ENCODE assay signal across 12 mouse cellular contexts in the genomic region with DNA sequence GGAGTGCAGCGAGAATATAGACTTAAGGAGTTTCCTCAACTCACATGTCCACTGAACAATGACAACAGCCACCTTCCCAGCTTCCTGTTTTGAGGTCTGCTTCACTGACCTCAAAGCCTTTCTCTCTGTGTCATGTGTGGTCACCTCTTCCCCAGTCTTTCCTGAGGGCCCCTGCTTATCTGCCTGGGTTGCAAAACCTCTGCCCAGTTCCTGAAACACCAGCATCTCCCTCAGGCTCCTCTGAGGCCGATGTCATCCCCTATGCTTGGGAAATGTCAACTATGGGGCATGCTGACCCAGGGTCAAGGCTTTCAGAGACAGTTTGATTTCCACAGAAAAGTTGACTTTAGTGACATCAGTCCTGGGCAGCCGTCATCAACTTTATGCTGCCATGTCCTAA. TPM values are rescaled to one million over a fixed set of nuclear protein-coding genes. Genes with fewer than 3 reads are reported as not detected.
DNase-seq lines count a peak whose midpoint lies in the region; ATAC-seq and TF ChIP-seq lines count a peak whose summit lies in the region.
"Had no signal": no experiment of that assay in that cellular context is flagged by ENCODE, and none has a peak within 500 bp of the region (broad histone marks: within the 10 kb centered on the region; RNA-seq: fewer than 3 reads in every experiment).

No protein-coding gene starts in this region.

- no peak for ATAC-seq in heart, postnatal 0 days (ENCODE audit: insufficient read depth, low read depth)
- peak; percentile 59 for ATAC-seq in liver, embryonic 13.5 days (ENCODE audit: low read depth)
- ATAC-seq: forebrain, embryonic 15.5 days had no signal

- peak overlapping the region; percentile 4; the same call in 1 of the 2 replicates for H3K27ac ChIP-seq in heart, postnatal 0 days (ENCODE audit: low read depth)
- H3K27ac ChIP-seq in bone marrow, adult 2 months (ENCODE audit: control insufficient read depth, insufficient read depth, low read depth, low read length, poor library complexity) = peak overlapping the region; percentile 76
- peak overlapping the region; percentile 69 for H3K27ac ChIP-seq in liver, embryonic 13.5 days
- H3K27ac ChIP-seq: embryonic facial prominence, embryonic 13.5 days; forebrain, embryonic 15.5 days; heart, adult 2 months; limb, embryonic 13.5 days had no signal

- H3K4me2 ChIP-seq in heart, postnatal 0 days (ENCODE audit: low read depth, low read length) = no peak overlapping the region
- peak overlapping the region; percentile 28; the same call in 1 of the 2 replicates for H3K4me2 ChIP-seq in liver, embryonic 13.5 days
- H3K4me2 ChIP-seq: embryonic facial prominence, embryonic 13.5 days; forebrain, embryonic 15.5 days; limb, embryonic 13.5 days had no signal

- 31% methylated on average over 3 of the region's 3 CpGs for WGBS in heart, postnatal 0 days
- 1% methylated on average over 3 of the region's 3 CpGs for WGBS in bone marrow, adult 2 months
- under 1% methylated on average over 3 of the region's 3 CpGs for WGBS in liver, embryonic 13.5 days (ENCODE audit: insufficient replicate concordance)

- intact Hi-C loops in heart, postnatal 36 days (cut with DNase I) = no loop called here

- no peak for TF ChIP-seq EP300 in heart, postnatal 0 days (IDR thresholded peaks at IDR 0.05; ENCODE audit: low read depth)

- H3K9ac ChIP-seq in heart, postnatal 0 days (replicated peaks; ENCODE audit: low read depth, low read length) = no peak overlapping the region
- no peak overlapping the region for H3K9ac ChIP-seq in liver, embryonic 13.5 days
- H3K9ac ChIP-seq: embryonic facial prominence, embryonic 13.5 days; forebrain, embryonic 15.5 days; limb, embryonic 13.5 days had no signal

- H3K4me3 ChIP-seq in heart, postnatal 0 days (ENCODE audit: low read depth, low read length) = no peak overlapping the region
- no peak overlapping the region for H3K4me3 ChIP-seq in bone marrow, adult 2 months (replicated peaks; ENCODE audit: control insufficient read depth, low read depth, low read length)
- no peak overlapping the region for H3K4me3 ChIP-seq in liver, embryonic 13.5 days (replicated peaks)
- H3K4me3 ChIP-seq: embryonic facial prominence, embryonic 13.5 days; forebrain, embryonic 15.5 days; heart, adult 2 months; limb, embryonic 13.5 days had no signal

- TF ChIP-seq CTCF in heart, postnatal 0 days (IDR thresholded peaks at IDR 0.05; ENCODE audit: low read depth) = no peak
- no peak for TF ChIP-seq CTCF in bone marrow, adult 2 months (IDR thresholded peaks at IDR 0.05; ENCODE audit: control insufficient read depth, insufficient read depth, low read length)

- DNase-seq in heart, postnatal 0 days (ENCODE audit: low spot score) = peak; percentile 36
- no peak for DNase-seq in heart, postnatal 36 days
- no peak for DNase-seq in liver, embryonic 13.5 days
- DNase-seq in natural killer cell, adult 2 months (ENCODE audit: low spot score in 2 of 2) = peak; percentile 37 to 45
- DNase-seq in right cerebral cortex, postnatal 36 days (ENCODE audit: low spot score in 2 of 2) = no peak
- no peak for DNase-seq in cerebellum, adult 18-20 months
- DNase-seq in frontal cortex, adult 2 months (ENCODE audit: extremely low spot score in 1 of 2, low spot score in 1 of 2) = no peak
- DNase-seq: heart, adult 2 months had no signal

- H3K9me3 ChIP-seq in heart, postnatal 0 days (replicated peaks; ENCODE audit: control insufficient read depth, low read length) = no peaks in the 10 kb centered on the region
- no peaks in the 10 kb centered on the region for H3K9me3 ChIP-seq in liver, embryonic 13.5 days (replicated peaks)
- H3K9me3 ChIP-seq: embryonic facial prominence, embryonic 13.5 days; forebrain, embryonic 15.5 days; limb, embryonic 13.5 days had no signal

- no peaks in the 10 kb centered on the region for H3K27me3 ChIP-seq in heart, postnatal 0 days (ENCODE audit: control insufficient read depth, insufficient read depth, low read length)
- peaks cover 52% of the 10 kb centered on the region for H3K27me3 ChIP-seq in liver, embryonic 13.5 days
- H3K27me3 ChIP-seq: embryonic facial prominence, embryonic 13.5 days; forebrain, embryonic 15.5 days; limb, embryonic 13.5 days had no signal

- peaks cover 12% of the 10 kb centered on the region; the same call in 1 of the 2 replicates for H3K4me1 ChIP-seq in heart, postnatal 0 days (ENCODE audit: control insufficient read depth, insufficient read depth)
- peaks cover 22% of the 10 kb centered on the region for H3K4me1 ChIP-seq in bone marrow, adult 2 months (ENCODE audit: control insufficient read depth, insufficient read depth, low read length)
- peaks cover 54% of the 10 kb centered on the region for H3K4me1 ChIP-seq in liver, embryonic 13.5 days (replicated peaks)

- no peaks in the 10 kb centered on the region for H3K36me3 ChIP-seq in heart, postnatal 0 days (replicated peaks; ENCODE audit: control insufficient read depth, insufficient read depth, low read length)
- no peaks in the 10 kb centered on the region for H3K36me3 ChIP-seq in liver, embryonic 13.5 days
- H3K36me3 ChIP-seq: embryonic facial prominence, embryonic 13.5 days; forebrain, embryonic 15.5 days; limb, embryonic 13.5 days had no signal

- TF ChIP-seq POLR2A in bone marrow, adult 2 months (IDR thresholded peaks at IDR 0.05; ENCODE audit: borderline replicate concordance, control insufficient read depth, low read depth, low read length) = no peak

RNA-seq across cellular contexts. Expression of a gene that starts 29.2 kb away (rescaled TPM):
- total RNA-seq in heart, postnatal 0 days (2014; rRNA removed; ENCODE audit: low replicate concordance) = 445 and 622 TPM in 2 replicates
- 136 and 155 TPM in 2 replicates for polyA plus RNA-seq in heart, postnatal 0 days (2015; fragmentation: Nextera tagmentation; extraction: Ambion mirVana)
- 100 to 1,000 TPM; 237 to 310 TPM for total RNA-seq in heart, postnatal 36 days (2021)
- polyA plus RNA-seq in bone marrow, adult 2 months (2011; ENCODE audit: insufficient read depth, insufficient read length, low replicate concordance, missing spikeins) = 13.9 and 19.0 TPM in 2 replicates
- polyA plus RNA-seq in liver, embryonic 13.5 days (2015; fragmentation: Nextera tagmentation; extraction: Ambion mirVana) = 63.8 and 68.2 TPM in 2 replicates
- polyA plus RNA-seq in frontal cortex, adult 2 months (2012; rRNA removed) = 11.2 and 11.3 TPM in 2 replicates

RNA-seq across cellular contexts. Expression of a gene that starts 53.6 kb away (rescaled TPM):
- total RNA-seq in heart, postnatal 0 days (2014; rRNA removed; ENCODE audit: low replicate concordance) = 2.0 and 2.4 TPM in 2 replicates
- 2.1 and 2.5 TPM in 2 replicates for polyA plus RNA-seq in heart, postnatal 0 days (2015; fragmentation: Nextera tagmentation; extraction: Ambion mirVana)
- 1 to 10 TPM; 5.6 to 6.2 TPM for total RNA-seq in heart, postnatal 36 days (2021)
- polyA plus RNA-seq in bone marrow, adult 2 months (2011; ENCODE audit: insufficient read depth, insufficient read length, low replicate concordance, missing spikeins) = 0.23 and 0.35 TPM in 2 replicates
- 0.31 and 0.47 TPM in 2 replicates for polyA plus RNA-seq in liver, embryonic 13.5 days (2015; fragmentation: Nextera tagmentation; extraction: Ambion mirVana)
- 3.7 and 4.5 TPM in 2 replicates for polyA plus RNA-seq in frontal cortex, adult 2 months (2012; rRNA removed)

Comparison
In these comparisons a context has a peak if more than half of its experiments do, and no peak if none do; other contexts are left out.
1. DNase-seq: peak in heart, postnatal 0 days (single experiment) and natural killer cell, adult 2 months (2 of 2); none in heart, postnatal 36 days (0 of 2), liver, embryonic 13.5 days (single experiment), right cerebral cortex, postnatal 36 days (0 of 2), cerebellum, adult 18-20 months (0 of 2) and frontal cortex, adult 2 months (0 of 2).
2. H3K27ac ChIP-seq: peak in every context shown above with its lines; median percentile 76 in bone marrow, adult 2 months; 69 in liver, embryonic 13.5 days; 4 in heart, postnatal 0 days.